Mouse (Mus musculus) 3T3-L1 (cell line): ENCODE measurements around the gene Rgl2.
A peak's percentile ranks its signal among the peaks of the same experiment; 100 is the strongest.

Source experiments
- DNase-seq: peaks from one replicate; pipeline ENCODE4 v3.0.0-alpha.2; 2015; ENCODE audit warnings: low read depth, low spot score

Gene Rgl2

DNA sequence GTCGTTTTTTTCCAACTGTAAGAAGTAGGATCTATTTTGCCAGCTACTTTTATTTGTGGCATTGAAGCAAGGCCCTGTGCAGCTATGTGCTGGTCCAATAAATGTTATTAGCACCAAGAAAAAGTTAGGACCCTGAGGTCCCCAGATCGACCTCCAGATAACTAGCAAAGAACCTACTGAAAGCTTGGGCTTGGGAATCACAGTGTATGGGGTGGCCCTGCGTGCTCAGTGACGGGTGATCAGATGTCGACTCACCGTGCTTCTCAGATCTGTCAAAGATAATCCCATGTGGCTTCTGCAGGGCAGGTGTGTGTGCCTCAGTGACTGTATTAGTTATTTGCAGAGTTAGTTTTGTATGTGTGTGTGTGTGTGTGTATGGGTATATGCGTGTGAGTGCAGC is 8.0 kb upstream of the Rgl2 start:
- DNase-seq = no peak

DNA sequence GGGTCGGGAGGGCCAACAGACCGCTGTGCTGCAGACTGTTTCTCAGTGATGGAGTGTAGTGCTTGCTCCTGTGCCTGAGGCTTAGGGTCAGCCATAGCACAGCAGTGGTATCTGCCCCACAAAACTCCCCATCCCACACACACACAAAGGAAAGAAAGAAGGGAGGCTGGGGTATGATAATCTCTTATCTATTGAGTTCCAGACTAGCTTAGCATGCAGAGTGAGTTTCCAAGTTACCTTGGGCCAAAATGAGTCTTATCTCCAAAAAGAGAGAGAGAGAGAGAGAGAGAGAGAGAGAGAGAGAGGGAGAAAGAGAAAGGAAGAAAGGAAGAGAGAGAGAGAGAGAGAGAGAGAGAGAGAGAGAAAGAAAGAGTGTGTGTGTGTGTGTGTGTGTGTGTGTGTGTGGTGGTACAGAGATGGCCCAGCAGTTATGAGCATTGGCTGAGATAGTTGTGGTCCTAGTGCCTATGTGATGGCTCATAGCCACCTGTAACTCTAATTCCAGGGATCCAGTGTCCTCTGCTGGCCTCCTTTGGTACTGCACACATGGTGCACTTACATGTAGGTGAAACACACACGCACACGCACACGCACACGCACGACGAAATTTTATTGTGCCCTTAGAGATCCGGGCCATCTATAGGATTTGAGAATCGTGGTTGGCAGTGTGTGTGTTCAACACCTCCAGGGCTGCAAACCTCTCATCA is 4.6 kb upstream of the Rgl2 start:
- peak; percentile 78 for DNase-seq

DNA sequence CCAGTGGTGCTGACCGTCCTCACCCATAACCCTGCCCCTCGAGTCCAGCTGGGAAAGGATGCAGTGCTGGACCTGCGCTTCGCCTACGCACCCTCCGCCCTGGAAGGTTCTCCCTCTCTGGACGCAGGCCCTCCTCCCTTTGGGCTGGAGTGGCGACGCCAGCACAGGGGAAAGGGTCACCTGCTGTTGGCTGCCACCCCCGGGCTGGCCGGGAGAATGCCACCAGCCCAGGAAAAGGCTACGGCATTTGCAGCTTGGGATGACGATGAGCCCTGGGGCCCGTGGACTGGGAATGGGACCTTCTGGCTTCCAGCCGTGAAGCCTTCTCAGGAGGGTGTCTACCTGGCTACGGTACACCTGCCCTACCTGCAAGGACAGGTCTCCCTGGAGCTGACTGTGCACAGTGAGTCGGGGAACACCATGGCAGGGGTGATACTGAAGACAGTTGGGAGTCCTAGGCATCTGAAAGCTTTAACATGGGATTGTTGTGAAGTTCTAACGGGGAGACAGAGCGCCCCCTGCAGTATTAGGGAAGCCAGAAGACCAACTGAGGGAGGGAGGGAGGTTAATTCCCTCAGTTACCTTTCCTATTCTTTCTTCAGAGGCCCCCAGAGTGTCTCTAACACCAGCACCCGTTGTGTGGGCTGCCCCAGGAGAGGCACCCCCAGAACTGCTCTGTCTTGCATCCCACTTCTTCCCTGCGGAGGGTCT is 3.8 kb upstream of the Rgl2 start:
- DNase-seq = no peak

DNA sequence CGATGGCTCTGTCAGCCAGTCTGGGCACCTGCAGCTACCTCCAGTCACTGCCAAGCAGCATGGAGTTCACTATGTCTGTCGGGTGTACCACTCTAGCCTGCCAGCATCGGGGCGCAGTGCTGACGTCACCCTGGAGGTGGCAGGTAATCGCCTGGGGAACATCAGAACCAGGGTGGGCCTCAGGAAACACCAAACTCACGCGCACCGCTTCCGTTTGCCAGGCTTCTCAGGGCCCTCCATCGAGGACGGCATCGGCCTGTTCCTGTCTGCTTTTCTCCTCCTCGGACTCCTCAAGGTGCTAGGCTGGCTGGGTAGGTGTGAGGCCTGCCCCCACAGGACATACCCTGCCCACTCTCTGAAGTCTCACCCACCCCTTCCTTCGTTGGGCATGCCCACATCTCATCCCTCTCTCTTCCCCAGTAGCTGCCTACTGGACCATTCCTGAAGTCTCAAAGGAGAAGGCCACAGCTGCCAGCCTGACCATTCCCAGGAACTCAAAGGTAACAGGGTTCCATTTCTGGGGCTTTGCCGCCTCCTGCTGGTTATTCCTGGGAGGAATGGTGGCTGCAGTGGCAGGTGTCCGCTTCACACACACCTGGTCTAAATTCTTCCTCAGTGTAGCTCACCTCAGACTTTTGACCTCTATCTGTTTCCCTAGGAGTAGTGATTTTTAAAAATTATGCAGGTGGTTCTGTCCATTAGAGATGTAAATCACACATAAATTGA is 3.0 kb upstream of the Rgl2 start:
- DNase-seq = peak; percentile 49

DNA sequence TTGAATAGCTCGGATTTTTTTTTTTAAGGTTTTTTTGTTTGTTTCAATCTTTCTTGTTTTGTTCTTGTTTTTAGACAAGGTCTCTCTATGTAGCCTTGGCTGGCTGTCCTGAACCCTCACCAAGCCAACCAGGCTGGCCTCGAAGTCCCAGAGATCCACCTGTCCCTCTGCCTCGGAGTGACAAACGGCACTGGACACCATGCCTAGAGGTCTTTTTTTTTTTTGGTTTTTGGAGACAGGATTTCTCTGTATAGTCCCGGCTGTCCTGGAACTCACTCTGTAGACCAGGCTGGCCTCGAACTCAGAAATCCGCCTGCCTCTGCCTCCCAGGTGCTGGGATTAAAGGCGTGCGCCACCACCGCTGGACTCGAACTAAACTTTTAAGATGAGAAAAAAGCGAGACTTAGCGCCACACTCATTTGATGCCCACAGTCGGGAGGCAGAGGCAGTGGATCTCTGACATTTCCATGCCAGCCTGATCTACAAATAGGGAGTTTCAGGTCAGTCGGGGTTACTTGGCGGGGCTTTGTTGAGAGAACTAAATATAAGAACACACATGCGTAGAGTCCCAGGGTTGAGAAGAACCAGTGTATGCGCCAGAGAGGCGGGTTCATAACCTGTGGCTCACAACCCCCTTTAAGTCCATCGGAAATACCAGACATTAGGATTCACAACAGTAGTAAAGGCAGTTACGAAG is 944 bp upstream of the Rgl2 start:
- no peak for DNase-seq

DNA sequence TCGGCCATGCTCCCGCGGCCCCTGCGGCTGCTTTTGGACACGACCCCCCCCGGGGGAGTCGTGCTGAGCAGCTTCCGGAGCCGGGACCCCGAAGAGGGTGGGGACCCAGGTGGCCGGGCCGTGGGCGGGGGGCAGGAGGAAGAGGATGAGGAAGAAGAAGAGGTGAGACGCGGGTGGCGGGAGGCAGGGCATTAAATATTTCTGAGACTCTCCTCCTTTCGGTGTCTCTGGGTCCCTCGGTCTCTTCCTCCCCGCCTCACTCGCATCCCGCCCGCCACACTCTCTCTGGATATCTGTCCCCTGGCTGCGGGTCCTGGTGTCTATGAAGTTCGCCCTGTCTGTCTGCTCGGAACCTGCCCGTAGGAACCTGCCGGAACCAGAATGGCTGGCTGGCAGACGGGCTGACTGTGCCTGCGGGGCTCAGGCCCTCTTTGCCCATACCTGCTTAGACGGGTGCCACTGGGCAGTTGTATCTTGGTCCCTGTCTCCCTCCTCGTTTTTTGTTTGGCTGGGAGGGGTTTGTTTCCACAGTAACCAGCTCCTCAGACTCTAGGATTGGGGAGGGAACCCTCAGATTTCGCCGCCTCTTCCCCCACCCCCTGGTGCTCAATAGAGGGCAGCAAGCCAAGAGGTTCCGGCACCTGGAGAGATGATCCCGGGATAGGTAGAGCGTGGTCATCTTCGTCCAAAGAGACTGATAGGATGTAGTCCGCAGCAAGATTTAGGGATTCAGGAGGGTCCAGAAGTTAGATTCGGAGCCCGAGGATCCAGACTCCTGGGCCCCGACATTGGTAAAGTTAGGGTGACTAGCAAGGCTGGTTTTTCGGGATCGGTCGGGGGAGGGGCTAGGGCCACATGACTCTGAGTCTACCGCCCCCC is 1.2 kb downstream of the Rgl2 start:
- DNase-seq = peak; percentile 79

DNA sequence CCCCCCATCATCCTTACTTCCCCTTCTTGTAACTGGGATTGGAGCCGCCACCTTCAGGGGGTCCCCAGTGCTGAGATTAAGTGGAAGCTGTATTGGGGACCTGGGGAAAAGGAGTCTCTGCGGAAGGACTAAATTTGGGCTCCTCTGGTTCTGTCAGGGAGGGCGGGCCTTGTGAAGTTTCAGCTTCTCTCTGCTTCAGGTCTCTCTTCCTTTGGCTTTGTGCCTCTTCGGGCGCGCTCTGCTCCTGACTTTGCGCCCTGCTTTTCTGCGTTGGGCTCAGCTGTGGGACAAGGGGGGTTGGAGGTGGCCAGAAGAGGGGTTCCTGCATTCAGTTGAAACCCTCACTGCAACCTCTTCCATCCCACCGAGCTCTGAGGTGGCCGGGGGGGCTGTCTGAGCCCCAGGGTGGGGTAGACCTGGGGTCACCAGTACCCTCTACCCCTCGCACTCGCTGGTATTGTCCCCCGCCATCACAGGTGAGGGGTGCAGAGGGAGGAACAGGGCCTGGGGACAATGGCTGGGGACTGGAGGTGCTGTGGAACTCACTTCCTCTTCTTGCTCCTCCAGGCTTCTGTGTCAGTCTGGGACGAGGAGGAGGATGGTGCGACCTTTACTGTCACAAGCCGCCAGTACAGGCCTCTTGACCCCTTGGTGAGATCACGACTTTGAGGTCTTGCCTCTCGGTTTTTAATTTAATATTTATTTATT is 2.0 kb downstream of the Rgl2 start:
- DNase-seq = no peak

DNA sequence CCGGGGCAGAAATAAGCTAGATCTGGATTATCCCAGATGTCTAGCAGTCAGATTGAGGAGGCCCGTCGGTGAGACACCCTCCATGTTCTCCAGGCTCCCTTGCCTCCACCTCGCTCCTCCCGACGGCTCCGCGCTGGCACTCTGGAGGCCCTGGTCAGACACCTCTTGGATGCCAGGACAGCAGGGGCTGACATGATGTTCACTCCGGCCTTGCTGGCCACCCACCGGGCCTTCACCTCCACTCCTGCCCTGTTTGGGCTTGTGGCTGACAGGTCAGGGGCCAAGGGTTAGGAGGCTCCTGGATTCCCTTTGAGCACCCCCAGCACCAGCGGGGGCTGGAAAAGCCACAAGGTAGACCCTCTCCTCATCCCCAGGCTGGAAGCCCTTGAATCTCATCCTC is 2.6 kb downstream of the Rgl2 start:
- DNase-seq = no peak

DNA sequence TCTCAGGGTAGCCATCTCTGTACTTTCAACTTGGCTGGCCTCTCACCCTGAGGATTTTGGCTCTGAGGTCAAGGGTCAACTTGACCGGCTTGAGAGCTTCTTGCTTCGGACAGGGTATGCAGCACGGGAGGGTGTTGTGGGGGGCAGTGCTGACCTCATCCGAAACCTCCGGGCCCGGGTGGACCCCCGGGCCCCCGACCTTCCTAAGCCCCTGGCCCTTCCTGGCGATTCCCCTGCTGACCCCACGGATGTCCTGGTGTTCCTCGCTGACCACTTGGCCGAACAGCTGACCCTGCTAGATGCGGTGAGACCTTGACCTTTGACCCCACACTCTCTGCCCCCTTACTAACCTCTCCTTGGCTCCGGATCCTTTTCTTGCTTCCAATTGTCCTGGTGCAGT is 3.1 kb downstream of the Rgl2 start:
- DNase-seq = no peak

DNA sequence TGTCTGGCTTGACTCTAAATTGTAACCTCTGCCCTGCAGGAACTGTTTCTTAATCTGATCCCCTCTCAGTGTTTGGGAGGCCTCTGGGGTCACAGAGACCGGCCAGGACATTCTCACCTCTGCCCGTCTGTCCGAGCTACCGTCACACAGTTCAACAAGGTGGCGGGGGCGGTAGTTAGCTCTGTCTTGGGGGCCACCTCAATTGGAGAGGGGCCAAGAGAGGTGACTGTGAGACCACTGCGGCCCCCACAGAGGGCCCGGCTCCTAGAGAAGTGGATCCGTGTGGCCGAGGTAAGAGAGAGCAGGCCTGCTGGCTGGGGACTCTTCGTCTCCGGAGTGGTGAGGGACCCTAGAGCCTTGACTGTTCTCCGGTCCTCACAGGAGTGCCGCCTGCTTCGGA is 3.6 kb downstream of the Rgl2 start:
- no peak for DNase-seq

DNA sequence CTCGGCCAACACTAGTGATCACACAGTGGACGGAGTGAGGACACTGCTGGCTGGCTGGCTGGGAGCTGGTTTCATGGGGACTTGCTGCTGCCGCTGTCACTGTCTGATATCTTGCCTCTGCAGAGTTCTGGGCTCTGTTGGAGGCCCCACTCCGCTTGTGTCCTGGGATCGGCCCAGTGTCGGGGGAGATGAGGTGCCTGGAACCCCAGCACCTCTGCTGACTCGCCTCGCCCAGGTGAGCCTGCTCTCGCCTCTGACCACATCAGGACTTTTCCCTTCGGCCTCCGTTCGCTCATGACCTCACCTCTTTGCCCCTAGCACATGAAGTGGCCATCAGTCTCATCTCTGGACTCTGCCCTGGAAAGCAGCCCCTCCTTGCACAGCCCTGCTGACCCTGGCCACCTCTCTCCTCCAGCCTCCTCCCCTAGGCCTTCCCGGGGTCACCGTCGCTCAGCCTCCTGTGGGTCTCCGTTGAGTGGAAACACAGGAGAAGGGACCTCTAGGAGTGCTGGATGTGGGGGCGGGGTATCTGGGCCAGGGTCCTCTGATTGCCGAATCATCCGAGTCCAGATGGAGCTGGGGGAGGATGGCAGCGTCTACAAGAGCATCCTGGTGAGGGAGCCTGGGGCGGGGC is 6.2 kb downstream of the Rgl2 start:
- DNase-seq = no peak

DNA sequence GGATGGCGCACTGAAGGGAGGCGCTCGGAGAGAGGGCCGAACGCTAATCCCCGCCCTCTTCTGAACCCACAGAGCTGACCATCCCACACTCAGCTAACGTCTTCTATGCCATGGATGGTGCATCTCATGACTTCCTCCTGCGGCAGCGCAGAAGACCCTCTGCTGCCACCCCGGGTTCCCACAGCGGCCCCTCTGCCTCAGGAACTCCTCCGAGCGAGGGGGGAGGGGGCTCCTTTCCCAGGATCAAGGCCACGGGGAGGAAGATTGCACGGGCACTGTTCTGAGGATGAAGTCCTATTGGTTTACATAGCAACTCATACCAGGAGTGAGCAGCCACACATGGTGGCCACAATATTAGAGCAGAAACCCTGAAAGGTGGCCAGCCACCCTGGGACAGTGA is 7.7 kb downstream of the Rgl2 start:
- no peak for DNase-seq

DNA sequence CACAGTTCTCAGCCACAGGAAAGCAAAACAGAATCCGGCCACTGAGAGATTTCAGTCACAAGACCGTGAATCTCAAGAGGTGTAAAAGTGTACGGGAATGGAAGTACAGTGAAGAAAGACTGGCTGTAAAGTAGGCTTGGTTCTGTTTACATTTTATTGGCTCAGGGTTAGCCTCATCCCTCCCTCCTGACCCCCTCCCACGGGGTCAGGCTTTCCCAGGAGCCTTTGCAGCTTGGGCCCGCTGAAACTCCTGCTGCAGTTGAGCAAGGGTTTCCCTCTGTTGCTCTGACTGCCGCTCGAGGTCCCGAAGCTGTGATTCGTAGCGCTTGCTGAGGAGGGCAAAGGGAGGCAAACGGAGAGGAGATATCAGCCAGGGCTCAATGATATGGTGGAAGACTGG is 9.4 kb downstream of the Rgl2 start:
- DNase-seq = no peak

DNA sequence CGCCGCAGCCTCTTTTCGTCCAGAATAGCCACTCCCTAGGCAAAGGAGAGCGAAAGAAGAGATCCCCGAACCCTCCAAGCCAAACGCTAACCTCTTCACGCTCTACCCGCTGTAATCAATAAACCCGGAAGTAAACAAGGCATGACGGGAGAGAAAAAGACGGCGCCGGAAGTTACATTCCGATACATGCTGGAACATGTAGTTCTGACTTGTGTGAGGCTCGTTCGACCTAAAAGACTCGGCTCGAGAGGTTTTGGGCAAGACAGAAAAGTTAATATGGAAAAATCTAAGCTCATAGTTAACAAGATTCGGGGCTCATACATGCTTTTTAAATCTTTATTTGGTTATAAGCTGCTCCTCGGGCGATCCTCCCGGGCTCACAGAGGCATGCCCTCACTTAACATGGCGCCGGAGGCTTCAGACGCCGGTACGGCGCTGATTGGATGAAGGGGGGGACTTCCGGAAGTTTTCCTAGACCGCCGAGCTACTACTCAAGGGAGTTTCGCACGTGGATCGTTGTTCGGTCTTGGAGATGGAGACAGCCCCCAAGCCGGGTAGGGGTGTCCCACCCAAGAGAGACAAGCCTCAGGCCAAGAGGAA is 11.0 kb downstream of the Rgl2 start, which contains the start of the genes Pfdn6 and Wdr46:
Gene Pfdn6 (minus strand): TSS at position 138 of the 600 bp plus-strand sequence.
Gene Wdr46 (plus strand): TSS at position 455 of the 600 bp plus-strand sequence.
- DNase-seq = peak; percentile 97

DNA sequence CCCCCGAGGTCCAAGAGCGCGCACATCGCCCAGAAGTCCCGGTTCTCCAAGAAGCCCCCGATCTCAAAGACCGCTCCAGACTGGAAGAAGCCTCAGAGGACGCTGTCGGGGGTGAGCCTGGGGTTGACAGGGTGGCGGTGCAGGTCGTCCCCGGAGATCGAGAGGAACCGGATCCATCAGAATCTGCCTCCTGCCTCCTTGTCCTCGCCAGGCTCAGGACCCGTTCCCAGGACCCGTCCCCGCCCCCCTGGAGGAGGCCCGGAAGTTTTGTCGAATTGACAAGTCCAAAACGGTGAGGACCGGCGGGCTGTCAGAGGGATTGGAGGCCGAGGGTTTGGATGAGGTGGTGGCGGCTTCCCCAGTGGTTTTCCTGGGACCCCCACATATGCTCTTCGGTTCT is 11.6 kb downstream of the Rgl2 start:
- peak; percentile 63 for DNase-seq

DNA sequence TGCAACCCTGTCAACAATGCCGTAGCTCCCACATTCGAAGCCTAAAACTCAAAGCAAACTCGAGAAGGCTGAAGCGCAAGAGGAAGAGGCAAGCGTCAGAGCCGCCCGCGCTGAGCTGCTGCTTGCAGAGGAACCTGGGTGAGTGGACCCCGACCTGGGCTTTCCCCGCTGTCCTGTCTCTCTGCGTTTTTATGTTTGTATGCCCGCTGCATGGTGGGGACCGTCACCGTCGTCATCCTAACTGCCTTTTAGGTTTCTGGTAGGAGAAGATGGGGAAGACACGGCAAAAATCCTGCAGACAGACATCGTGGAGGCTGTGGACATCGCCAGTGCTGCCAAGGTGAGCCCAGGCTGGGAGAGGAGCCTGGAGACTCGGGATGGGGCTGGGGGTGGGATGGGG is 12.0 kb downstream of the Rgl2 start:
- DNase-seq = no peak

DNA sequence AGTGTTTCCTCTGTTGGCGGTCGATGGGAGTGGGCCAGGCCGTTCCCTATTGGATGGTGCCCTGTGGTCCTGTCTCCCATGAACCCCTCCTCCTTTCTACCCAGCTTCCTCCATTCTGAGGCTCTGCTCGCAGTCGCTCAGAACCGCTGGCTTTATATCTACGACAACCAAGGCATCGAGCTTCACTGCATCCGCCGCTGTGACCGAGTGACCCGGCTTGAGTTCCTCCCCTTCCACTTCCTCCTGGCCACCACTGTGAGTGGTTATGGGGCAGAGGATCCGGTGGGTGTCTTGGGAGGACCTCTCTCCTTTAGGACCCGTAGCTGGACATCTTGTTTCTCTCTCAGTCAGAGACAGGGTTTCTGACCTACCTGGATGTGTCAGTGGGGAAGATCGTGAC is 14.1 kb downstream of the Rgl2 start:
- DNase-seq = no peak

DNA sequence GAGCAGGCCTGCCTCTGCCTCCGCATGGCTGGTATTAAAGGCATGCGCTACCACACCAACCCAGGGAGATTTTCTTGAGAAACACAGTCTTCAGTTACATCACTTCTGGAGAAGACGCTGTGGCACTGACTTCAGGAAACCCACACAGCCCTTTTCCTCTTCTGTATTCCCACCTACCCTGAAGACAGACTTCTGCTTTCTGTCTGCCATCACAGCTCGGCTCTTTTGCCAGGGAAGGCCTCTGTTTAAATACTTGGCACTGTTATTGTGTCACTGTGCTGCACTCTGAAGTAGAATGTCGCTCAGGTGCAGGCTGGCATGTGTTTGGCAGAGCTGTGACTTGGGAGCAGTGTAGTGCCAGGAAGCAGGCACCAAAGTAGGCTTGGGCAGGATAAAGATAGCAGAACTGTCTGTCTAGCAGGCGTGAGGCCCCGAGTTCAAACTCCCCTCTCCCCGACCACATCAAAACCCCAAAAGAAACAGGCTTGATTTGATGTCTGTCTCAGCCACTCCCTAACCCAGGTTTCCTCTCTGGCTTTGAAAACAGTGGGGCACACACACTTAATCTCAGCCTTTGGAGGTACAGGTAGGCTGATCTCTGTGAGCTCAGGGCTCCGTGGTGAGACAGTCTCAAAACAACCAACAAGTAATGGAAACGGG is 18.2 kb downstream of the Rgl2 start:
- DNase-seq = no peak
